Mouse (Mus musculus) heart, embryonic 12.5 days (tissue): ENCODE measurements around the gene Rnf40. TPM values are rescaled to one million over a fixed set of nuclear protein-coding genes. Genes with fewer than 3 reads are reported as not detected.
A peak's percentile ranks its signal among the peaks of the same experiment; 100 is the strongest.
"Not testable (repeated sequence)": the region's sequence is repeated elsewhere in the genome, so short reads cannot be mapped to it uniquely, and the experiment has no call there.

ENCODE experiments used
- ATAC-seq: fragments of 200-750 bp; cut with Nextera tagmentation; 2 replicates; pipeline ENCODE4 v1.8.0; 2017; ENCODE audit warnings: moderate TSS enrichment, moderate library complexity; ENCODE audit not compliant: insufficient number of reproducible peaks, low FRiP score
- H3K27ac ChIP-seq: fragments of 300-500 bp; sonication (generic); 2 replicates; pipeline ENCODE4 v1.5.1; 2016; ENCODE audit warnings: mild to moderate bottlenecking, moderate library complexity; ENCODE audit not compliant: poor library complexity, severe bottlenecking
- H3K27me3 ChIP-seq: fragments of 300-500 bp; sonication (generic); replicated peaks from 2 replicates; pipeline ENCODE4 v1.6.1; 2016; ENCODE audit warnings: mild to moderate bottlenecking, moderate library complexity
- H3K36me3 ChIP-seq: fragments of 300-500 bp; sonication (generic); 2 replicates; pipeline ENCODE4 v1.6.1; 2016; ENCODE audit warnings: mild to moderate bottlenecking, moderate library complexity
- H3K4me1 ChIP-seq: fragments of 300-500 bp; sonication (generic); replicated peaks from 2 replicates; pipeline ENCODE4 v1.6.1; 2016; ENCODE audit warnings: mild to moderate bottlenecking
- H3K4me2 ChIP-seq: fragments of 300-500 bp; sonication (generic); 2 replicates; pipeline ENCODE4 v1.6.1; 2016; ENCODE audit warnings: mild to moderate bottlenecking, moderate library complexity
- H3K4me3 ChIP-seq: fragments of 300-500 bp; sonication (generic); 2 replicates; pipeline ENCODE4 v1.5.1; 2016; ENCODE audit warnings: mild to moderate bottlenecking
- H3K9ac ChIP-seq: fragments of 300-500 bp; sonication (generic); 2 replicates; pipeline ENCODE4 v1.6.1; 2016; ENCODE audit warnings: mild to moderate bottlenecking, moderate library complexity
- H3K9me3 ChIP-seq: fragments of 300-500 bp; sonication (generic); replicated peaks from 2 replicates; pipeline ENCODE4 v1.6.1; 2016; ENCODE audit warnings: mild to moderate bottlenecking, moderate library complexity
- WGBS: fragments of 180-500 bp; shearing (Covaris S2); methylation state at CpG from one replicate; pipeline ENCODE4 v1.1.7; 2016; 5-methylcytosine and 5-hydroxymethylcytosine counted together
- polyA plus RNA-seq: library from polyadenylated mRNA; unstranded; fragments of >200 nt; fragmentation: Nextera tagmentation; extraction: Ambion mirVana; gene quantifications from 2 replicates; pipeline ENCODE4 v1.2.1, GENCODE M21; 2016

Gene Rnf40
- polyA plus RNA-seq, 1 experiment from 2014 or later: 40.0 TPM

DNA sequence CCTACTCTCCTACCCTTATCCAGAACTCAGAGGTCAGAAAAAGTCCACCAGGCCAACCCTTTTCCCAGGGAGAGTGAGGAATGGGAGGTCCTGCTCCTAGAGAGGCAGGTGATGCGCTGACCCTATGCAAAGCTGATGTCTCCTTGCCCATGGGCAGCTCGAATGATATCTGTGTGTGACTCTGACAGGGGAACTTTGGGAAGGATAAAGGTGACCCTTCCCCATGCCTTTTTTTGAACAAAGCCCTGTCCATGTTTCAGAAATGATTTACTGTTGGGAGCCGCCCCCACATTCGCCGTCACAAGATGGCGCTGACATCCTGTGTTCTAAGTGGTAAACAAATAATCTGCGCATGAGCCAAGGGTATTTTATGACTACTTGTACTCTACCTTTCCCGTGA lies 29.8 kb downstream of the Rnf40 start:
- H3K4me1 ChIP-seq: peaks cover 18% of the 10 kb centered on the region
- not testable (repeated sequence) for H3K4me3 ChIP-seq, ATAC-seq, H3K27ac ChIP-seq, H3K36me3 ChIP-seq, H3K9me3 ChIP-seq, H3K27me3 ChIP-seq, H3K9ac ChIP-seq, H3K4me2 ChIP-seq
- 88% methylated on average over 7 of the region's 8 CpGs for WGBS

- Histone ChIP-seq H3K36me3 (no peaks in the 10 kb centered on the region), H3K27ac (no peak overlapping the region), H3K4me2 (no peak overlapping the region), H3K9me3 (no peaks in the 10 kb centered on the region), H3K4me3 (no peak overlapping the region), H3K9ac (no peak overlapping the region), H3K27me3 (no peaks in the 10 kb centered on the region), H3K4me1 (no peaks in the 10 kb centered on the region)
- WGBS: 97% methylated on average over 7 of the region's 7 CpGs
- ATAC-seq: no peak
Measured at GRCm38 (mm10) chr7:127626039-127626438, 37.5 kb downstream of the Rnf40 start.

DNA sequence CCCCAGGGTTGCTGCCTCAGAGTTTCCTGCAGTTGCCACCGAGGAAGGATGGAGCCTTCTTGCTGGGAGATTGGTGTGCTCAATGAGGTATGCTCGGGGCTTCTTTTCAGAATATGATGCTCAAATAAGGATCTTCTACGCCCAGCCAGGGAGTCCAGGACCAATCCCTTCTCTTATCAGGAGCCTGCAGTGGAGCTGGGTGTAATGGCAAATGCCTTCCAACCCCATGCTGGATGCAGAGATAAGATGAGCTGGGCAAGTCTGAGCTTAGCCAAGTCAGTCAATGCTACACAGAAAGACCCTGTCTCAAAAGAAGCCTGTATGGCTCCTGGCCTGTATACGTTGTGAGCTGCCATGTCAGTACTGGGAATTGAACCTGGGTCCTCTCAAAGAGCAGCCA lies 37.9 kb downstream of the Rnf40 start:
- ATAC-seq: no peak
- no peak overlapping the region for H3K27ac ChIP-seq
- no peaks in the 10 kb centered on the region for H3K27me3 ChIP-seq
- 0 out of 2 replicates have a peak, but pooled peaks cover 2% of the 10 kb centered on the region for H3K9me3 ChIP-seq
- H3K36me3 ChIP-seq: no peaks in the 10 kb centered on the region
- no peak overlapping the region for H3K4me2 ChIP-seq
- H3K4me3 ChIP-seq: no peak overlapping the region
- WGBS: 73% methylated on average over 4 of the region's 4 CpGs
- H3K4me1 ChIP-seq: no peaks in the 10 kb centered on the region
- H3K9ac ChIP-seq: no peak overlapping the region

DNA sequence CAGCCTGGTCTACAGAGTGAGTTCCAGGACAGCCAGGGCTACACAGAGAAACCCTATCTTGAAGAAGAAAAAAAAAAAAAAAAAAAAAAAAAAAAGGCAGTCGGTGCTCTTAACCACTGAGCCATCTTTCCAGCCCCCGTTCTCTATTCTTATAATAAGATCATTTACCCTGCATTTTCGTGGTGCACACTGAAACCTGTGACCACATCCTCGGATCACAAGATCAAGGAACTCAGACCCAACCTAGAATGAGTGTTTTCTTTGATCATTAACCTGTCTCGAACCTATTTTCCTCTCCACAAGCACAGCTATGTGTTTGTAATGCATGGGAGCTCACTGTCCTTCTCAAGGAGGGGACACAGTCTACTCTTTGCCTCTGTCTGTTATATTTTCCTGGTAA lies 40.1 kb downstream of the Rnf40 start:
- Histone ChIP-seq H3K27ac (no peak overlapping the region), H3K27me3 (no peaks in the 10 kb centered on the region), H3K4me1 (no peaks in the 10 kb centered on the region), H3K36me3 (no peaks in the 10 kb centered on the region), H3K4me2 (no peak overlapping the region), H3K4me3 (no peak overlapping the region), H3K9me3 (0 out of 2 replicates have a peak, but pooled peaks cover 2% of the 10 kb centered on the region), H3K9ac (no peak overlapping the region)
- 72% methylated on average over 5 of the region's 5 CpGs for WGBS
- ATAC-seq: no peak

- Histone ChIP-seq H3K4me2 (no peak overlapping the region), H3K36me3 (no peaks in the 10 kb centered on the region), H3K4me1 (no peaks in the 10 kb centered on the region), H3K4me3 (no peak overlapping the region), H3K9me3 (0 out of 2 replicates have a peak, but pooled peaks cover 2% of the 10 kb centered on the region), H3K9ac (no peak overlapping the region), H3K27me3 (no peaks in the 10 kb centered on the region), H3K27ac (no peak overlapping the region)
- no peak for ATAC-seq
- 82% methylated on average over 4 of the region's 4 CpGs for WGBS
Measured at GRCm38 (mm10) chr7:127631416-127631815, 42.8 kb downstream of the Rnf40 start.

- Histone ChIP-seq H3K27me3 (no peaks in the 10 kb centered on the region), H3K9ac (peak overlapping the region; percentile 83), H3K4me3 (peak overlapping the region; percentile 65), H3K36me3 (no peaks in the 10 kb centered on the region), H3K4me2 (peak overlapping the region; percentile 82), H3K4me1 (peaks cover 5% of the 10 kb centered on the region; the same call in 1 of the 2 replicates), H3K9me3 (no peaks in the 10 kb centered on the region), H3K27ac (no peak overlapping the region)
- under 1% methylated on average over 27 of the region's 27 CpGs for WGBS
- ATAC-seq: peak; percentile 51; the same call in 1 of the 2 replicates
Measured at GRCm38 (mm10) chr7:127636963-127637362, 48.4 kb downstream of the Rnf40 start.

GRCm38 (mm10) chr7:127641260-127641659 lies 52.7 kb downstream of the Rnf40 start:
- Histone ChIP-seq H3K36me3 (no peaks in the 10 kb centered on the region), H3K27me3 (no peaks in the 10 kb centered on the region; the same call in 1 of the 2 replicates), H3K9ac (no peak overlapping the region), H3K9me3 (no peaks in the 10 kb centered on the region), H3K4me3 (no peak overlapping the region), H3K4me1 (peaks cover 5% of the 10 kb centered on the region; the same call in 1 of the 2 replicates), H3K27ac (no peak overlapping the region), H3K4me2 (no peak overlapping the region)
- 45% methylated on average over 4 of the region's 4 CpGs for WGBS
- ATAC-seq: no peak

DNA sequence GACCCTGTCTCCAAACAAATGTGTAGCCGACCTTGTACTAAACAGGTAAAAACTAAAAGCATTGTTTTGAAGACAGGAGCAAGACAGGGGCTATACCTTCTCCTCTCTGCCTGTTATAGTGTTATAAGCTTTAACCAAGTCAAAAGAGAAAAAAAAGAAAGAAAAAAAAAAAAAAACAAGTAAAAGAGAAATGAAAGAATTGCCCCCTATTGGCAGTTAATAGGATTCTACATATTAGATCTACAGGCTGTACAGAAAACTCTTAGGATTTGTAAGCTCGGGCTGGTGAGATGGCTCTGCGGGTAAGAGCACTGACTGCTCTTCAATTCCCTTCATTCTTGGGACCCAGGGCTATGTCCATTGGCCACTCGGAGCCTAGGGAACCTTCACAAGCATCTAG lies 53.7 kb downstream of the Rnf40 start:
- 61% methylated on average over 4 of the region's 4 CpGs for WGBS
- ATAC-seq: no peak

GRCm38 (mm10) chr7:127646363-127646762 lies 57.8 kb downstream of the Rnf40 start:
- H3K27me3 ChIP-seq: peaks cover 8% of the 10 kb centered on the region
- WGBS: 81% methylated on average over 4 of the region's 4 CpGs
- H3K36me3 ChIP-seq: no peaks in the 10 kb centered on the region
- H3K27ac ChIP-seq: no peak overlapping the region
- H3K9ac ChIP-seq: no peak overlapping the region
- H3K4me2 ChIP-seq: no peak overlapping the region
- H3K4me1 ChIP-seq: no peaks in the 10 kb centered on the region
- H3K4me3 ChIP-seq: no peak overlapping the region
- no peaks in the 10 kb centered on the region for H3K9me3 ChIP-seq
- no peak for ATAC-seq

More for the DNA sequence above, 53.7 kb downstream of the Rnf40 start:
- H3K9ac ChIP-seq: no peak overlapping the region
- H3K4me3 ChIP-seq: no peak overlapping the region
- H3K27me3 ChIP-seq: no peaks in the 10 kb centered on the region; the same call in 1 of the 2 replicates
- H3K4me1 ChIP-seq: peaks cover 4% of the 10 kb centered on the region; the same call in 1 of the 2 replicates
- no peak overlapping the region for H3K27ac ChIP-seq
- H3K9me3 ChIP-seq: no peaks in the 10 kb centered on the region
- H3K4me2 ChIP-seq: no peak overlapping the region
- H3K36me3 ChIP-seq: no peaks in the 10 kb centered on the region

- not testable (repeated sequence) for H3K9ac ChIP-seq, H3K4me1 ChIP-seq, H3K9me3 ChIP-seq, H3K27me3 ChIP-seq, H3K4me2 ChIP-seq, H3K4me3 ChIP-seq, ATAC-seq, H3K36me3 ChIP-seq, H3K27ac ChIP-seq
- 84% methylated on average over 7 of the region's 7 CpGs for WGBS
Measured at GRCm38 (mm10) chr7:127647576-127647975, 59.0 kb downstream of the Rnf40 start.

DNA sequence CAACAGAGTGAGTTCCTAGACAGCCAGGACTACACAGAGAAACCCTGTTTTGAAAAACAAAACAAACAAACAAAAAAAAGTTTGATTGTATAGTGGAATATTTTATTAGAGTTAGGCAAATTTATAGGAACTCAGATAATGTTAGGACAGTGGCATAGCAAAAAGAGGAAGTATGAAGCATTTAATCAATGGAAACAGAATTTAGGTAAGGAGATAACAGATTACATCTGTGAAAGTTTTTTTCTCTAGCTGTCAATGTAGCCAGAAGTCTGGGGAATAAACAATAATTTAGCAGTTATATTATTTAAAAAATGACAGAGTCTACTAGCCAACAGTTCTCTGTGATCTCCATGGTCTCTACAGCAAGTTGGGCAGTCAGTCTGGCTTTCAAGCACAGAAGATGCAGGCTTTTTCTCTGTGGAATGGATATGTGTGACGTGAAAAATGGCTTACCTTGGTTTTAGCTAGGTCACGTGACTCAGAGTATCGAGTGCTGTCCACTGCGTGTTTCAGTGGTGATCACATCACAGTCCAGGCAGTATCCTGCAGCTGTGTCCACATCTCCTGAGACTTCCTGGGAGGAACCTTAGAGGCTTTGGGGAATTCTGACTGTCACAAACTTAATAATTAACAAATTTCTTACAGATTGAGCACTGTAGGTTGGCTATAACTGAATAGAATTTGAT lies 60.1 kb downstream of the Rnf40 start:
- H3K4me3 ChIP-seq: no peak overlapping the region
- H3K4me1 ChIP-seq: 0 out of 2 replicates have a peak, but pooled peaks cover 5% of the 10 kb centered on the region
- H3K36me3 ChIP-seq: no peaks in the 10 kb centered on the region
- WGBS: 68% methylated on average over 4 of the region's 4 CpGs
- H3K27ac ChIP-seq: no peak overlapping the region
- H3K9ac ChIP-seq: no peak overlapping the region
- no peak overlapping the region for H3K4me2 ChIP-seq
- H3K27me3 ChIP-seq: peaks cover 8% of the 10 kb centered on the region
- H3K9me3 ChIP-seq: no peaks in the 10 kb centered on the region
- ATAC-seq: no peak

- Histone ChIP-seq H3K9me3 (no peaks in the 10 kb centered on the region), H3K36me3 (no peaks in the 10 kb centered on the region), H3K27ac (no peak overlapping the region), H3K27me3 (peaks cover 8% of the 10 kb centered on the region), H3K9ac (no peak overlapping the region), H3K4me1 (0 out of 2 replicates have a peak, but pooled peaks cover 5% of the 10 kb centered on the region), H3K4me2 (no peak overlapping the region), H3K4me3 (no peak overlapping the region)
- no peak for ATAC-seq
- WGBS: 80% methylated on average over 6 of the region's 6 CpGs
Measured at GRCm38 (mm10) chr7:127649206-127649605, 60.6 kb downstream of the Rnf40 start.
